Mouse (Mus musculus) testis, adult 10 weeks (tissue): ENCODE results near the gene Zfp652. TPM values are rescaled to one million over a fixed set of nuclear protein-coding genes. Genes with fewer than 3 reads are reported as not detected.

Experiments used
- polyA plus RNA-seq: library from polyadenylated mRNA; stranded (reverse); fragments of 350-450 nt; fragmentation: Illumina TruSeq; extraction: RNeasy Lipid Tissue Mini Kit (QIAGEN cat#74804); gene quantifications from one replicate; pipeline ENCODE4 v1.2.3, GENCODE M21; 2014; ENCODE audit warnings: low read depth, low replicate concordance

Zfp652 gene
- 7.0 TPM for polyA plus RNA-seq

DNA sequence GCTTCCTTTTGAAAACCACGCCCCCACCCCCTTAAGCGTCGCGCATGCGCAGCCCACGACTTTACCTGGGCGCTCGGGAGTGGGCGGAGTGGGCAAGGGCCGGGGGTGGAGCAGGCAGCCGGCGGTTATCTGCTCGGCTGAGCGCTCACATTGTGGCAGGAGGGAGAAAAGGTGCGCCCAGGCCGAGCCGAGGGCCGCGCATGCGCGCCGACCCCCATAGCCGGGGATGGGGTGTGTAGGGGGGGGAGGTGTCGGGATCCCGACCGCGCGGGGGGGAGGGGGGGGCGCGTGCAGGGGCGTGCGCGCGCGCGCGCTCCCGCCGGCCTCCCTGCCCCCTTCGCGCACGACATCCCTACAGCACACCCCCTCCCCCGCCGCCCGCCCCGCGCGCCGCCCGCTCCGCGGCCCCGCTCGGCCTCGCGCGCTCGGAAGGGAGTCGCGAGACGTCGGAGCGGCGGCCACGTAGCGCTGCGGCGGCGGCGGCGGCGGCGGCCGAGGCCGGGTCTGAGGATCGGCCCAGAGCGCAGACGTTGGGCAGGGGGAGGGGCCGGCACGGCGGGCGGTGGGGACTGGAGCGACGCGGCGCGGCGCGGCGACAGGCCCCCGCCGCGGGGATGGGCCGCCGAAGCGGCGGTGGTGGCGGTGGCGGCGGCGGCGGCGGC, at the start of gene Zfp652:
Gene Zfp652 (plus strand): TSS at position 111 of the 662 bp plus-strand sequence.

DNA sequence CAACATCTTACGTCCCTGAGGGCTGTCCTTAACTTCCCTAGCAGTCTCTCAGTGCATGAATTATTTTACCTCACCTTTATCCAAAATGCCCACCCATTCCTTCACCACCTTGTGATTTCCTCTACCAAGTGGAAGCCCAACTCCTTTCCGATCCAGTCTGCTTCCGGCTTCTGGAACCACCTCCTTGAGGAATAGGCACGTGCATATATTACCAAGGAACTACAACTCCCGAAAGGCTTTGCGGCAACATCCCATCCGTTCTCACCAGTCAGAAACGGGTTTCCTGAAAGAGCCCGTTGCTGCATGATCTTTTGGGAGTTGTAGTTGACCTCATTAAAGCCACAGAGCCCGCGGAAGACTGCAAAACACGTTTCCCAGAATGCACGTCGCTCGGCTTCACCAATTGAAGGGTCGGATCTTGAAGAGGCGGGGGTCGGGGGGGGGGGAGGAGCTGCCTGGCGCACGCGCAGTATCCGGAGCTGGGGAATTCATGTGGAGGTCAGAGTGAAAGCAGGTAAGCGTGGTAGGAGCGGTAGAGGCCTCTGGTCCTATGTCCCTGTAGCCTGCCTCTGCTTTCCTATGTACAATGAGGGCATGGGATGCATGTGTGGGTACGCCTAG, 45.8 kb upstream of the Zfp652 start, which contains the start of gene Phb:
Gene Phb (plus strand): TSS at position 429 of the 621 bp plus-strand sequence.

GRCm38 (mm10) chr11:95723287-95723686, 10.8 kb downstream of the Zfp652 start, which contains the start of gene B130006D01Rik:
Gene B130006D01Rik, plus strand, starts transcription at chr11:95723587.

DNA sequence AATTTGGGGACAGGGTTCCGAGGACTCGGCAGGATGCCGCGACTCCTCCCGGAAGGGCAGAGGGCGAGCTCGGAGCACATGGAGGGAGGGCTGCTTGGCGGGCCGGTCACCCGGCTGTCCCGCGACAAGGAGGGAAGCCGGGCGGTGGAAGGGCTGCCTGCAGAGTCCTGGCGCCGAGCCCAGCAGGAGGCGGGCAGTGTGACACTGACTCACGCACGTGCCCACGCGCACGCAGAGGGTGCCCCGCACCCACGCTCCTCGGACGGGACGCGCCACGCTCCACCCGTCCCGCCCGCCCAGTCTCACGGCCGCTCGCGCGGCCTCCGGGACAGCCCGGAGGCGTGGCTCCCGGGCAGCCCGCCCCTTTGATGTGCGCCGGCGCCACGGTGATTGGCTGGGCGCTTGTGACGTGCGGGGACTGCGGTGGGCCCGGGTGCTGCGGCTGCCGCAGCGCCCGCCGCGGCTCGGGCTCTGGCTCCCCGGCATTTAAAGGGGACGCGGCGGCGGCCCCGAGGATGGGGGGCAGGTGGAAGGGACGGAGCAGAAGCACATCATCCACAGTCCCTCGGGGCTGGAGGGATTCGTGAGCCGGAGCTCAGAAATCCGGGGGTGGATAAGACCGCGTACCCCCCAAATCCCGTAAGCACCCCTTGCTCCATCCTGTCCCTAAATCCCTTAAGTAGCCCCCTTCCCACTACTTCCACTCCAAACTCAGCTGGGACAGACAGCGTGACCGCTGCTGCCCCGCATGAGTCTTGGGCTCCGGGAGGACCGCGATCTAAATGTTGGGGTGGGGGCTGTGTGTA, 111.8 kb downstream of the Zfp652 start, which contains the start of gene Phospho1:
Gene Phospho1 (plus strand): TSS at position 429 of the 806 bp plus-strand sequence.

DNA sequence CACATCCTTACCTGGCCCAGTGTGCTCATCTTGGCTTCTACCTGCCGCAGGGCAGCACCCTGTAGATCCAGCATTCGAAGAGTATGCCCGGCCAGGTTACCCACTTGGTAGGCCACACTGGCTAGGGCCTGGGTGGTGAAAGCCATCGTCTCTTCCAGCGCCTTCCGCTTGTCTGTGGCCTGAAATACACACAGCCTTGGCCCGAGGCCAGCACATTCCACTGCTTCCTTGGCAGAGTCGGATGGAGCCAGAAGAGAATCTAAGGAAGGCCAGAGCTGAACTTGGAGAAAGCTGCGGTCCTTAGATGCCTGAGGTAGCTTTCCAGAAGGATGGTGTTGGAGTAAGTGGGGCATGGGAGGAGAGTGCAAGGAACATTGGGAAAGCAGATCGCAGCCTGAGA, 124.6 kb downstream of the Zfp652 start, which contains the start of gene Gngt2:
Gene Gngt2 (plus strand): TSS at position 158 of the 400 bp plus-strand sequence.

DNA sequence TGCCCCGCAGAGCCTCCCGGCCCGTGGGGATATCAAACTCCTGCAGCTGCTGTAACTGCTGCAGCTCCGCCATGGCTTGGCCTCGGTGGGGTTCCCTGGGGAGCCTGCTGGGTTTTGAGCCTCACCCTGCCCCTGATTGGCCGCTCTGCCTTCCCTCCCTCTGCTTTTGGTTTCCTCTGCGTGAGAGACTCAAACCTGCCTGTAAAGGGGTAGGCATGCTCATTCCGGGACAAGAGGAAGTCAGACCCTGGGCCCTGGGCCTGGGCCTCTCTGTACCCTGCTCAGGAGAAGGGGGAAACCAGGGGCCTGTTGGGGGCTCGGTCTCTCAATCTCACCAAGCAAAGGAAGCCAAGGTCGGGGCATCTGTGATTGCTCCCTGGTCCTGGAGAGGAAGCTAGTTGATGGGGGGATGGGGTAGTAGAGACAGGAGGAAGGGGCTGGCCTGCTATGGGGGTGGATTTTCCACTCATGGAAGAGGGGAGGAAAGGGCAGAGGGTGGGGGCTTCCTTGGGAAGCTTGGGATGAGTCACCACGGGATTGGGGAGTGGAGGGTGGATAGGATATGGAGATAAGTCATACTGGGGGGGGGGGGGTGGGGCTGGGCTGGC, 129.7 kb downstream of the Zfp652 start, which contains the start of gene Abi3:
Gene Abi3 (minus strand): TSS at position 403 of the 608 bp plus-strand sequence.

Other genes with a start within 250 kb of the Zfp652 start
- not detected for gene Nxph3, start 198.1 kb upstream of the Zfp652 start, polyA plus RNA-seq
- gene Ngfr, start 124.9 kb upstream of the Zfp652 start, polyA plus RNA-seq, result 1.4 TPM
- 3.4 TPM for gene Phb, start 45.7 kb upstream of the Zfp652 start, polyA plus RNA-seq
- gene B130006D01Rik, start 10.9 kb downstream of the Zfp652 start, polyA plus RNA-seq, result 0.36 TPM
- 8.1 TPM for gene Phospho1, start 111.8 kb downstream of the Zfp652 start, polyA plus RNA-seq
- 0.42 TPM for gene Gngt2, start 124.5 kb downstream of the Zfp652 start, polyA plus RNA-seq
- gene Abi3, start 129.8 kb downstream of the Zfp652 start, polyA plus RNA-seq, result not detected
- gene B4galnt2, start 202.2 kb downstream of the Zfp652 start, polyA plus RNA-seq, result 0.43 TPM